Mouse (Mus musculus): ENCODE measurements around the gene Adcy7. TPM values are rescaled to one million over a fixed set of nuclear protein-coding genes. Genes with fewer than 3 reads are reported as not detected.

Gene Adcy7
- total RNA-seq, 1 experiment from 2014 or later: 46.5 TPM

- ATAC-seq (replicated peaks; ENCODE audit: low read depth, poor library complexity, severe bottlenecking): no peak
Measured at GRCm38 (mm10) chr8:88294977-88295376, 22.8 kb downstream of the Adcy7 start.

DNA sequence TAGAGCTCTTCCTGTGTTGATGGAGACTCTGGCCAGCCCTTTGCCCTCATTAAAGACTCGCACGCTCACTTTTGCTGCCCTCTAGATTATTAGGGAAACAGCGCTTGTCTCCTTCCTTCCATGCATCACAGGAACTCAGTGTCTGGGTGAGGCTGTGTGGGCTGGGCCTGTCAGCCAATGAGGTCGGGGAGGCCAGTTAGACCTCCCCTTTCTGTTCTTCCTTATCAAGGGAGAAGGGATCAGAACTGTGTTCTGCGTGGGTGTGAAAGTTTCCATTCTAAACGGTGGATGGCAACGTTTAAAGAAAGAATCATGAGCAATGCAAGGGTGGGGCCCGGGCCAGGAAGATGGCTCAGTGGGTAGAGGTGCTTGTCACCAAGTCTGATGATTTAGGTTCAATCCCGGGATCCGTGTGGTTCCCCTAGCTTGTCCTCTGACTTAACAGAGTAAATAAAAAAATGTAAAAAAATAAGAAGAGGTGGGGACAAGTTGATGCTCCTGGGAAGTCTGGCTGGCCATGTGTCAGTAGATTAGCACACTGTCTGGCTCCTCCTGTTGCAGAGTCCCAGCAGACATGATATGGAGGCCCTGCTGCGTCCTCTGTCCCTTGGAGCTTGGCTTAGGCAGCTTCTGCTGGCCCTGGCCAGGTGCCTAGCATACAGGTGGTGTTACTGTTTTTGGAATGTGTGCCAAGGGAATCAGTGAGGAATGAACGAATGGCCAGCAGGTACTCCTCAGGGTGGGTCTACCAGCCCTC, 26.0 kb downstream of the Adcy7 start:
- peak; percentile 53 for ATAC-seq (replicated peaks; ENCODE audit: low read depth, poor library complexity, severe bottlenecking)

- no peak for ATAC-seq (replicated peaks; ENCODE audit: low read depth, poor library complexity, severe bottlenecking)
Measured at GRCm38 (mm10) chr8:88298733-88299103, 26.5 kb downstream of the Adcy7 start.

GRCm38 (mm10) chr8:88299907-88300603, 27.9 kb downstream of the Adcy7 start:
- peak; percentile 77 for ATAC-seq (replicated peaks; ENCODE audit: low read depth, poor library complexity, severe bottlenecking)

GRCm38 (mm10) chr8:88301589-88302437, 29.6 kb downstream of the Adcy7 start:
- no peak for ATAC-seq (replicated peaks; ENCODE audit: low read depth, poor library complexity, severe bottlenecking)

DNA sequence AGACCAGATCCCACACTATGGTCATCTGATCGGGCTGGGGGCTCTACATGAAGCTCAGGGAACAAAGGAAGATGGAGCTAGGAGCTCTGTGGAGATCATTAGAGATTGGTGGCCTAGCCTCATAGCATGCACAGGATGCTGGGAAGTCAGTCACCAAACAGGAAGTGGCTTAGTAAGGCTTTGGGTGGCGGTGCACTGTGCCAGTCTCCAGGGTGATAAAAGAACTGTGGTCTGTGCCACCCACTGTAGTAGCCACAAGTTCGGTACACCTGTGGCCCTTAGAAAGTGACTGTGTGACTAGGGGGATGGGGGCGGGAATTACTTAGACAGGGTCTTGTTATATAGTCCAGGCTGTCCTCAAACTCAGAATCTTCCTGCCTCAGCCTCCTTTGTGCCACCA, 33.6 kb downstream of the Adcy7 start:
- peak; percentile 34 for ATAC-seq (replicated peaks; ENCODE audit: low read depth, poor library complexity, severe bottlenecking)

DNA sequence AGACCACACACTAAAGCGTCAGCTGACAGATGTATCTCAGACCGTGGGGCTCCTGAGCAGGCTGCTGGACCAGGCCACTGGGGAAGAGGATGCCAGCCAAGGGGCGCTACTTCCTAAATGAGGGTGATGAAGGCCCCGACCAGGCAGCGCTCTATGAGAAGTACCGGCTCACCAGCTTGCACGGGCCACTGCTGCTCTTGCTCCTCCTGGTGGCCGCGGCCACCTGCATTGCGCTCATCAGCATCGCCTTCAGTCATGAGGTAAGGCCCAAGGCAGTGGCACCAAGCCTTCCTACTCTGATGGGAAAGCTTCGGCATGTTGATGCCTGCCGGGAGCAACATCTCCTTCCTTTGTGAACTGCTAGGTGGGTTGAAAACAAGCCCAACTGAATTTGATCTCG, 34.3 kb downstream of the Adcy7 start:
- ATAC-seq (replicated peaks; ENCODE audit: low read depth, poor library complexity, severe bottlenecking): peak; percentile 30; the same call in 1 of the 2 replicates

GRCm38 (mm10) chr8:88307736-88308135, 35.5 kb downstream of the Adcy7 start:
- no peak for ATAC-seq (replicated peaks; ENCODE audit: low read depth, poor library complexity, severe bottlenecking)

GRCm38 (mm10) chr8:88309274-88309873, 37.2 kb downstream of the Adcy7 start:
- peak; percentile 85 for ATAC-seq (replicated peaks; ENCODE audit: low read depth, poor library complexity, severe bottlenecking)

- no peak for ATAC-seq (replicated peaks; ENCODE audit: low read depth, poor library complexity, severe bottlenecking)
Measured at GRCm38 (mm10) chr8:88309881-88310280, 37.7 kb downstream of the Adcy7 start.

GRCm38 (mm10) chr8:88310286-88310685, 38.1 kb downstream of the Adcy7 start:
- ATAC-seq (replicated peaks; ENCODE audit: low read depth, poor library complexity, severe bottlenecking): no peak

DNA sequence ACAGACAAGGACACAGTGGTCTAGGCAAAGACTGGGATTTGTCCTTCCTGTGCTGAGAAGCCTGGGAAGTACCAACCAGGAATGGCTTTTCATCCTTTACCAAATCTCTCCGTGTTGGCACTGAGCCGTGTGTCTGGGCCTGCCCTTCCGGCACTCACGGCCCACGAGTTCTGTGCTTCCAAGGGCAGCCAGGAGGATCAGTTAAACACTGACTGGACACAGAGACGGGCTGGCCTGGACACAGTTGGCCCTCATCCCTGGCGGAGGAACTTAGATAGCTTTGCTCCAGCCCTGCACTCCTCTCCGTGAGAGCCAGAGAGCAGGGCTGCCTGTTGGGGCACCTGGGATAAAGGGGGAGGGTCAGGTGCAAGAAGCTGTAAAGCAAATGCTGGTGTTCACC, 40.8 kb downstream of the Adcy7 start:
- no peak for ATAC-seq (replicated peaks; ENCODE audit: low read depth, poor library complexity, severe bottlenecking)

DNA sequence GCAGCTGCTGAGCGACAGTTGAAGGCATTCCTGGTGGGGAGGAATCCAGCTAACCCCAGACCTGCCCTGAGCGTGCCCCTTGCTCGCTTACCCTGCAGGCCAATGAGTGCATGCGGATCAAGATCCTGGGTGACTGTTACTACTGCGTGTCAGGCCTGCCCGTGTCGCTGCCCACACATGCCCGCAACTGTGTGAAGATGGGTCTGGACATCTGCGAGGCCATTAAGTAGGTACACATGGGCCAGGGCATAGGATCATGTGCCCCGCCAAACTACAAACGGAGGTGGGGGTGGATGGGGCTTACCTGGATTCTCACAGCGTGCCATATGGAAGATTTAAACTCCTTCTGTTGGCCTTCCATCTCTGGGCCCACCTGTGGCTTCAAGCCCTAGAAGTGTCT, 41.8 kb downstream of the Adcy7 start:
- ATAC-seq (replicated peaks; ENCODE audit: low read depth, poor library complexity, severe bottlenecking): no peak

- no peak for ATAC-seq (replicated peaks; ENCODE audit: low read depth, poor library complexity, severe bottlenecking)
Measured at GRCm38 (mm10) chr8:88315302-88315701, 43.1 kb downstream of the Adcy7 start.

GRCm38 (mm10) chr8:88316139-88316931, 44.1 kb downstream of the Adcy7 start:
- ATAC-seq (replicated peaks; ENCODE audit: low read depth, poor library complexity, severe bottlenecking): no peak

GRCm38 (mm10) chr8:88317341-88317740, 45.1 kb downstream of the Adcy7 start:
- no peak for ATAC-seq (replicated peaks; ENCODE audit: low read depth, poor library complexity, severe bottlenecking)

GRCm38 (mm10) chr8:88318151-88318550, 45.9 kb downstream of the Adcy7 start:
- ATAC-seq (replicated peaks; ENCODE audit: low read depth, poor library complexity, severe bottlenecking): no peak

DNA sequence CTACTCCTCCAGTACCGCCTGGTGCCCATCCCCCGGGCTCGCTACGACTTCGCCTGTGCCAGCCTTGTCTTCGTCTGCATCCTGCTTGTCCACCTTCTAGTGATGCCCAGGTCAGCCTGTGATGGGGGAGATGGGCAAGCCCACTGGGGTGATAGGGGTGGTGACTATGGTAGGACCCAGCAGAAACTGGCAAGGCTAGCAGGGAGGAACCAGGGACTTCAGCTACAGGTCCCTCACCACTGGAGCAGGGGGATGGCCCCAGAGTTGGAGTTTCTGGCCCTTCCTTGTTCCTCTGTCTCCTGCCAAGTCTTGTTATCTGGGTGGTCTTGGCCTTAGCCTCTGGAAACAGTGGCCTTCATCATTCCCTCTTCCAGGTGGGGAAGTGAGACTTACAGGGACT, 47.9 kb downstream of the Adcy7 start:
- ATAC-seq (replicated peaks; ENCODE audit: low read depth, poor library complexity, severe bottlenecking): no peak

- no peak for ATAC-seq (replicated peaks; ENCODE audit: low read depth, poor library complexity, severe bottlenecking)
Measured at GRCm38 (mm10) chr8:88321387-88321786, 49.2 kb downstream of the Adcy7 start.

GRCm38 (mm10) chr8:88323523-88323922, 51.3 kb downstream of the Adcy7 start:
- no peak for ATAC-seq (replicated peaks; ENCODE audit: low read depth, poor library complexity, severe bottlenecking)
